Mouse (Mus musculus) urinary bladder, postnatal 36 days (tissue): ENCODE results near the gene Map4k3.
"Not testable (repeated sequence)": the region's sequence is repeated elsewhere in the genome, so short reads cannot be mapped to it uniquely, and the experiment has no call there.

Experiments
- DNase-seq, 2 experiments: peaks; one replicate each; pipeline ENCODE4 v3.0.0; 2022; ENCODE audit warnings: low spot score in 2 of 2, mixed read lengths in 1 of 2

Map4k3 gene

GRCm38 (mm10) chr17:80632354-80632753 lies 95.9 kb downstream of the Map4k3 start:
- no peak for DNase-seq

DNA sequence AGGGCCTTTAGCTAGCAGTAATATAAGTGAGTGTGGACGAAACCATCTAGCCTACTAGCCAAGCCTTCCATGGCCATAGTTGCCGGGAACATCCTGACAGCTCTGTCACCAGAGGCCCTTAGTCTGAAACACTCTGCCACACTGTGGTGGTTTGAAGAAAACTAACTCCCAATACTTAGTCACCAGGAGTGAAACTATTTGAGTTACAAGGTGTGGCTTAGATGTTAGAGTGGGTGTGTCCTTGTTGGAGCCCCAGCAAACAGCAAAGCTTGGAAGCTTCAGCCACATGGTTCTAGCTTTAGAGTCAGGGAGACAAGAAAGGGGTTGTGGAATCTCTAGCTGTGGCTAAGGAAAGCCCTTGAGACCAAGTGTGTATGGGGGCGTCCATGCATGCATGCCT lies 97.3 kb downstream of the Map4k3 start:
- DNase-seq = no peak

GRCm38 (mm10) chr17:80624979-80625378 lies 103.3 kb downstream of the Map4k3 start:
- no peak for DNase-seq

DNA sequence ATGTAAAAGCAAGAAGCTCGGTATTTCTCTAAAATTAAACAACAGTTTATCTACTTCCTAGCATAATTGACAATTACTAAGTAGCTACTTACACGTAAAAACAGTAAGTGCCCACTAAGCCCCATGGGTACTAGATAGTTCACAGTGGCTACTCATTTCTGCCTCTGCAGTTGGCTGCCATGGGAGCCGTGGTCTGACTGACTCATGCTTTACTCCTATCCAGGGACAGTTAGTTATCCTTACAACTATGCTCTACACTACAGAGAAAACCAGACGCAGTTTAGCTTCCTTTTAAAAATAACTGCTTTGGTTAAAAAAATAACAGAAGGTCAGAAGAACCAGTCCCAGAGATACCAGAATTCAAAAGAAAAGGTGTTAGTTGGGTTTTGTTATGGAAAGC lies 106.6 kb downstream of the Map4k3 start:
- no peak for DNase-seq

GRCm38 (mm10) chr17:80620786-80621423 lies 107.4 kb downstream of the Map4k3 start:
- DNase-seq = peak; percentile 44 to 57

- DNase-seq = no peak
These were observed 108.7 kb downstream of the Map4k3 start for GRCm38 (mm10) chr17:80619556-80619955.

- no peak for DNase-seq
These were observed 109.4 kb downstream of the Map4k3 start for GRCm38 (mm10) chr17:80618890-80619289.

DNA sequence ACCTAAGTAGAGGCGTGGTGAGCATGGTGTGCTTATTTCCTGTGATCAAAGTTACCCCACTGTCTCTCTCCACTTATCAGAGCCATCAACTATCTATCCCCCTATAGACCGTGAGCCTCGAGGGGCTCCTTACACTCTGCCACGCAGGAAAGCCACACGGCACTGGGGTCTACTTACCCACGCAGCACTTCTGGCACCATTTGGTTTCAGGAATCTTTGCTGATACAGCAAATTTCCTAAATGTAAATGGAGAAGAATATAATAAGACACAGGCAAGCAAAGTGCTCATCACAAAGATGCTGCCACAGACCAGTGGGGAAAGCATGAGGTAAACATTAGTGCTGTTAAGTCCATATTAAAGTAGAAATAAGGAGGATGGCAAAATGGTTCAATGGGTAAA lies 124.5 kb downstream of the Map4k3 start:
- no peak for DNase-seq

- DNase-seq = no peak
These were observed 125.1 kb downstream of the Map4k3 start for GRCm38 (mm10) chr17:80603079-80603625.

- DNase-seq = no peak
These were observed 126.9 kb downstream of the Map4k3 start for GRCm38 (mm10) chr17:80601371-80601770.

GRCm38 (mm10) chr17:80583051-80583450 lies 145.2 kb downstream of the Map4k3 start:
- DNase-seq = no peak

DNA sequence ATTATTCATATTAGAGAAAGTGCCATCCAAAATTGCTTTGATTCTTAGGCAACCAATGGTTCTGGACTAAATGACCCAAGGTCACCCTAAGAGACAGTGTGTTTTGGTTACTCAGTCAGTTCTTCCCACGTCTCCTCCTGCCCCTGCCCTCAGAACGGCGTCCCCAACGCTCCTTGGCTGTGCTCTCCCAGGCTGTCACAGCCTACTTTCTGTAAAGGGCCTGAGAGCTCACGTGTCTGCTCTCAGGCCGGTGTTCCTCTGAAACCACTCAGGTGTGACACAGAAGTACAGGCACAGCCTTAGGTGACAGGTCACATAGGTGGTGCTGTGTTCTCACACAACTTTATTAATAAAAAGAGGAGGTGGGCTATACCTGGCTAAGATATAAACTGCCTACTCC lies 148.4 kb downstream of the Map4k3 start:
- no peak for DNase-seq

- DNase-seq = no peak
These were observed 149.2 kb downstream of the Map4k3 start for GRCm38 (mm10) chr17:80579089-80579488.

DNA sequence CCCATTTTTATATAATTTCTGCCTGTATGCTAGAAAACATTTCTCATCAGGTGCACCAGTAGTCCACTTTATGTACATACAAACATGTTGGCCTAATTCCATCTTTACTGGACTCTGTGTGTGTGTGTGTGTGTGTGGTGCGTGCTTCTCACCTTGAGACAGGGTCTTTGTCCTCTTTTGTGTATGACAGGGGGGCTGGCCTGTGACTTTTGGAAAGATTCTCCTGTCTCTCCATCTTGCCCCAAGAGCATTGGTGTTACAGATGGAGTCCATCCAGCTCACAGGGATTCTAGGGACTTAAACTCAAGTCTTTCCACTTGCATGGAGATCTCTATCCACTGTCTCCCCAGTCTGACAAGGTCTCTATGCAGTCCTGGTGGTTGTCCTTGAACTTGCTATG lies 150.2 kb downstream of the Map4k3 start:
- DNase-seq = no peak

- DNase-seq = no peak
These were observed 150.6 kb downstream of the Map4k3 start, which contains the start of gene Cdkl4 for GRCm38 (mm10) chr17:80577639-80578038. Gene Cdkl4, minus strand, starts transcription at chr17:80577813.

DNA sequence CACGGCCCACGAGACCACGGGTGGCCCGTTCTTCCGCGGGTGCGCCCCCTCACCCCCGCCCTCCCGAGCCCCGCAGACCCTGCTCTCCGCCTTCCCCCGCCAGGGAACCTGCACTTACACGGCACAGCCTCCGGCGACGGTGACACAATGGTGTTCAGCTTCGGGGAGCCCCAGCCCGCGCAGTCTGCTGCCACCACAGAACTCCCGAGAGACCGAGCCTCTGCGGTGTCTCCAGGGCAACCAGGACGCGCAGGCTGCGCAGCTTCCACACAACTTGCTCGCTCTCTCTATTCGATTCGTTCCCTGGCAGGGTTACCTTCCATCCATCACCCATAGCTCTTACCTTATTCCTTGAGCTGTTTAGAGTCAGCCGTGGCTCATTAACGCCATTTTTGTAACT lies 151.1 kb downstream of the Map4k3 start:
- peak in 1 of 2 experiments; percentile 37 for DNase-seq

GRCm38 (mm10) chr17:80575008-80575407 lies 153.3 kb downstream of the Map4k3 start:
- no peak for DNase-seq

GRCm38 (mm10) chr17:80574471-80574965 lies 153.8 kb downstream of the Map4k3 start:
- DNase-seq = no peak

GRCm38 (mm10) chr17:80572187-80572935 lies 155.9 kb downstream of the Map4k3 start:
- no peak for DNase-seq

DNA sequence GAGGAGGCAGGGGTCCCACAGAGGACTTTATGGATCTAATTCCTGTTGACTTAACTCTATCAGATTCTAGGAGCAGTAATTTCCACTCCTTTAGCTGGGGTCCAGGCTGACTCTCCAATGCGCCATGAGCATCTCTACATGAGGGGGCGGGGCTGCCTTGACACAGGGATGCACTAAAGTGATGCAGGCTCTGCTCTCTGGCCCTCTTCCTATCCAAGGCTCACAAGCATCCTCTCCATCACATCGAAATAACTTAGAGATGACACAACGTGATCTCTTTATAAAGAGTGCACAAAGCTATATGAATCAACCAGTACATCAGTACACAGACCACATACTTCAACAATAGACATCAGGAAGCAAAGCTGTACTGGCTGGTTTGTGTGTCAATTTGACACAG lies 156.8 kb downstream of the Map4k3 start:
- no peak for DNase-seq

GRCm38 (mm10) chr17:80569718-80570117 lies 158.6 kb downstream of the Map4k3 start:
- DNase-seq = not testable (repeated sequence)

GRCm38 (mm10) chr17:80568842-80569601 lies 159.3 kb downstream of the Map4k3 start:
- no peak for DNase-seq
